Mouse (Mus musculus): ENCODE results near the gene Zfp629.

GRCm38 (mm10) chr7:127616881-127617280, 1.3 kb upstream of the Zfp629 start:
- no peak for TF ChIP-seq CTCF (IDR thresholded peaks at IDR 0.05 in 2 of 3, conservative IDR thresholded peaks at IDR 0.05 in 1 of 3; ENCODE audit: control insufficient read depth in 1 of 3, insufficient read depth in 1 of 3, low read depth in 2 of 3, low read length in 3 of 3, poor library complexity in 1 of 3, severe bottlenecking in 1 of 3)
- no peak for TF ChIP-seq E2F4 (IDR thresholded peaks at IDR 0.05; ENCODE audit: borderline replicate concordance, low read depth, low read length)
- no peak for TF ChIP-seq MXI1 (IDR thresholded peaks at IDR 0.05; ENCODE audit: low read depth, low read length)
